Mouse (Mus musculus) heart, embryonic 16.5 days (tissue): Measurements from ENCODE around the gene Cd69. TPM values are rescaled to one million over a fixed set of nuclear protein-coding genes. Genes with fewer than 3 reads are reported as not detected.
A peak's percentile ranks its signal among the peaks of the same experiment; 100 is the strongest.

Experiments used
- ATAC-seq: fragments of 200-750 bp; cut with Nextera tagmentation; replicated peaks from 2 replicates; pipeline ENCODE4 v1.8.0; 2017; ENCODE audit warnings: moderate number of reproducible peaks; ENCODE audit not compliant: insufficient read depth, low FRiP score; ENCODE audit errors: extremely low read depth
- H3K27ac ChIP-seq: fragments of 300-500 bp; sonication (generic); 2 replicates; pipeline ENCODE4 v1.5.1; 2014; ENCODE audit warnings: mild to moderate bottlenecking, low read length, control low read depth, moderate library complexity
- H3K27me3 ChIP-seq: fragments of 300-500 bp; sonication (generic); 2 replicates; pipeline ENCODE4 v1.6.1; 2014; ENCODE audit warnings: low read length, mixed read lengths; ENCODE audit not compliant: control insufficient read depth, insufficient read depth
- H3K36me3 ChIP-seq: fragments of 300-500 bp; sonication (generic); 2 replicates; pipeline ENCODE4 v1.6.1; 2014; ENCODE audit not compliant: control insufficient read depth, insufficient read depth
- H3K4me1 ChIP-seq: fragments of 300-500 bp; sonication (generic); 2 replicates; pipeline ENCODE4 v1.6.1; 2014; ENCODE audit warnings: low read length, mixed read lengths; ENCODE audit not compliant: control insufficient read depth, insufficient read depth
- H3K4me2 ChIP-seq: fragments of 300-500 bp; sonication (generic); 2 replicates; pipeline ENCODE4 v1.6.1; 2014; ENCODE audit warnings: low read depth, mild to moderate bottlenecking, control low read depth, low read length
- H3K4me3 ChIP-seq: fragments of 300-500 bp; sonication (generic); 2 replicates; pipeline ENCODE4 v1.5.1; 2014; ENCODE audit warnings: mild to moderate bottlenecking, control low read depth, low read length
- H3K9ac ChIP-seq: fragments of 300-500 bp; sonication (generic); 2 replicates; pipeline ENCODE4 v1.6.1; 2014; ENCODE audit warnings: low read length, control low read depth
- H3K9me3 ChIP-seq: fragments of 300-500 bp; sonication (generic); replicated peaks from 2 replicates; pipeline ENCODE4 v1.6.1; 2016; ENCODE audit warnings: low read length; ENCODE audit not compliant: control insufficient read depth
- WGBS: fragments of 180-500 bp; shearing (Covaris S2); extraction: QIAGEN DNeasy Blood & Tissue Kit; methylation state at CpG from one replicate; pipeline ENCODE4 v1.1.7; 2014; 5-methylcytosine and 5-hydroxymethylcytosine counted together
- polyA plus RNA-seq: library from polyadenylated mRNA; unstranded; fragments of >200 nt; fragmentation: Nextera tagmentation; extraction: Ambion mirVana; gene quantifications from 2 replicates; pipeline ENCODE4 v1.2.1, GENCODE M21; 2015

Cd69 gene
- 0.31 and 0.53 TPM in 2 replicates for polyA plus RNA-seq

- no peak within 1 kb of the TSS for H3K27ac ChIP-seq
- H3K4me1 ChIP-seq = no peaks in the 10 kb centered on the region
- H3K4me2 ChIP-seq = no peak within 1 kb of the TSS
- no peaks in the 10 kb centered on the region for H3K27me3 ChIP-seq
- H3K36me3 ChIP-seq = no peaks in the 10 kb centered on the region
- no peak within 1 kb of the TSS for H3K9ac ChIP-seq
- no peak within 1 kb of the TSS for H3K4me3 ChIP-seq
- peak; percentile 49 for ATAC-seq
- 63% methylated on average over 9 of the region's 9 CpGs for WGBS
- H3K9me3 ChIP-seq = no peaks in the 10 kb centered on the region
Observed at GRCm38 (mm10) chr6:129275220-129275619, at the start of gene Cd69. Gene Cd69, minus strand, starts transcription at chr6:129275436.

- Histone ChIP-seq H3K36me3 (no peaks in the 10 kb centered on the region), H3K4me3 (no peak overlapping the region), H3K4me1 (no peaks in the 10 kb centered on the region), H3K9ac (no peak overlapping the region), H3K27me3 (no peaks in the 10 kb centered on the region), H3K9me3 (no peaks in the 10 kb centered on the region), H3K27ac (no peak overlapping the region), H3K4me2 (no peak overlapping the region)
- WGBS = 63% methylated on average over 4 of the region's 4 CpGs
- no peak for ATAC-seq
Observed at GRCm38 (mm10) chr6:129319331-129319730, 44.1 kb upstream of the Cd69 start.

GRCm38 (mm10) chr6:129318395-129318794 is 43.2 kb upstream of the Cd69 start:
- no peak for ATAC-seq
- Histone ChIP-seq H3K9ac (no peak overlapping the region), H3K9me3 (no peaks in the 10 kb centered on the region), H3K36me3 (no peaks in the 10 kb centered on the region), H3K27ac (no peak overlapping the region), H3K27me3 (no peaks in the 10 kb centered on the region), H3K4me2 (no peak overlapping the region), H3K4me3 (no peak overlapping the region), H3K4me1 (no peaks in the 10 kb centered on the region)
- WGBS = 44% methylated on average over 1 of the region's 1 CpGs

- H3K9me3 ChIP-seq = no peaks in the 10 kb centered on the region
- ATAC-seq = no peak
- H3K27me3 ChIP-seq = no peaks in the 10 kb centered on the region
- H3K4me2 ChIP-seq = no peak overlapping the region
- no peak overlapping the region for H3K27ac ChIP-seq
- no peaks in the 10 kb centered on the region for H3K36me3 ChIP-seq
- 69% methylated on average over 2 of the region's 2 CpGs for WGBS
- no peak overlapping the region for H3K9ac ChIP-seq
- no peak overlapping the region for H3K4me3 ChIP-seq
- no peaks in the 10 kb centered on the region for H3K4me1 ChIP-seq
Observed at GRCm38 (mm10) chr6:129316463-129316862, 41.2 kb upstream of the Cd69 start.

GRCm38 (mm10) chr6:129315698-129316097 is 40.5 kb upstream of the Cd69 start:
- Histone ChIP-seq H3K9ac (no peak overlapping the region), H3K36me3 (no peaks in the 10 kb centered on the region), H3K9me3 (no peaks in the 10 kb centered on the region), H3K27me3 (no peaks in the 10 kb centered on the region), H3K4me2 (no peak overlapping the region), H3K4me1 (no peaks in the 10 kb centered on the region), H3K4me3 (no peak overlapping the region), H3K27ac (no peak overlapping the region)
- WGBS = 58% methylated on average over 1 of the region's 1 CpGs
- ATAC-seq = no peak

- Histone ChIP-seq H3K4me2 (no peak overlapping the region), H3K36me3 (no peaks in the 10 kb centered on the region), H3K27me3 (no peaks in the 10 kb centered on the region), H3K9me3 (no peaks in the 10 kb centered on the region), H3K4me3 (no peak overlapping the region), H3K27ac (no peak overlapping the region), H3K4me1 (no peaks in the 10 kb centered on the region), H3K9ac (no peak overlapping the region)
- no peak for ATAC-seq
- whole genome bisulfite sequencing = 79% methylated on average over 3 of the region's 3 CpGs
Observed at GRCm38 (mm10) chr6:129314655-129315168, 39.5 kb upstream of the Cd69 start.

- Histone ChIP-seq H3K4me2 (no peak overlapping the region), H3K27ac (no peak overlapping the region)
Observed at GRCm38 (mm10) chr6:129312499-129312898, 37.3 kb upstream of the Cd69 start.

GRCm38 (mm10) chr6:129304180-129304579 is 28.9 kb upstream of the Cd69 start:
- no peak overlapping the region for H3K4me2 ChIP-seq
- no peaks in the 10 kb centered on the region for H3K9me3 ChIP-seq
- H3K4me1 ChIP-seq = no peaks in the 10 kb centered on the region
- H3K27me3 ChIP-seq = no peaks in the 10 kb centered on the region
- H3K36me3 ChIP-seq = no peaks in the 10 kb centered on the region
- no peak overlapping the region for H3K4me3 ChIP-seq
- WGBS = 44% methylated on average over 1 of the region's 1 CpGs
- no peak for ATAC-seq
- no peak overlapping the region for H3K27ac ChIP-seq
- H3K9ac ChIP-seq = no peak overlapping the region

More at GRCm38 (mm10) chr6:129312499-129312898, 37.3 kb upstream of the Cd69 start:
- H3K36me3 ChIP-seq = no peaks in the 10 kb centered on the region
- H3K4me3 ChIP-seq = no peak overlapping the region
- no peak overlapping the region for H3K9ac ChIP-seq
- ATAC-seq = no peak
- H3K27me3 ChIP-seq = no peaks in the 10 kb centered on the region
- 61% methylated on average over 3 of the region's 3 CpGs for WGBS
- no peaks in the 10 kb centered on the region for H3K4me1 ChIP-seq
- H3K9me3 ChIP-seq = no peaks in the 10 kb centered on the region

GRCm38 (mm10) chr6:129288708-129289107 is 13.5 kb upstream of the Cd69 start:
- no peaks in the 10 kb centered on the region for H3K36me3 ChIP-seq
- no peak overlapping the region for H3K9ac ChIP-seq
- ATAC-seq = no peak
- no peak overlapping the region for H3K4me3 ChIP-seq
- H3K4me2 ChIP-seq = no peak overlapping the region
- H3K4me1 ChIP-seq = no peaks in the 10 kb centered on the region
- H3K27ac ChIP-seq = no peak overlapping the region
- no peaks in the 10 kb centered on the region for H3K9me3 ChIP-seq
- no peaks in the 10 kb centered on the region for H3K27me3 ChIP-seq
